Mouse (Mus musculus) limb, embryonic 14.5 days (tissue): ENCODE results near the gene Fth1. TPM values are rescaled to one million over a fixed set of nuclear protein-coding genes. Genes with fewer than 3 reads are reported as not detected.

Source experiments
- ATAC-seq: fragments of 200-750 bp; cut with Nextera tagmentation; 2 replicates; pipeline ENCODE4 v1.8.0; 2017; ENCODE audit warnings: low read depth, moderate number of reproducible peaks, moderate TSS enrichment; ENCODE audit not compliant: low FRiP score
- DNase-seq: peaks from one replicate; pipeline ENCODE4 v3.0.0-alpha.2; 2015; ENCODE audit warnings: low spot score
- H3K27ac ChIP-seq: fragments of 300-500 bp; sonication (generic); replicated peaks from 2 replicates; pipeline ENCODE4 v1.5.1; 2014; ENCODE audit warnings: low read depth, mild to moderate bottlenecking, low read length, moderate library complexity, mixed read lengths
- H3K27me3 ChIP-seq: fragments of 300-500 bp; sonication (generic); 2 replicates; pipeline ENCODE4 v1.6.1; 2014; ENCODE audit warnings: low read length, mixed read lengths; ENCODE audit not compliant: control insufficient read depth, insufficient read depth
- H3K36me3 ChIP-seq: fragments of 300-500 bp; sonication (generic); 2 replicates; pipeline ENCODE4 v1.6.1; 2014; ENCODE audit warnings: mild to moderate bottlenecking, low read length, moderate library complexity, mixed read lengths; ENCODE audit not compliant: control insufficient read depth, insufficient read depth
- H3K4me1 ChIP-seq: fragments of 300-500 bp; sonication (generic); 2 replicates; pipeline ENCODE4 v1.6.1; 2014; ENCODE audit warnings: antibody characterized with exemption, low read length, mixed read lengths; ENCODE audit not compliant: control insufficient read depth, insufficient read depth
- H3K4me2 ChIP-seq: fragments of 300-500 bp; sonication (generic); replicated peaks from 2 replicates; pipeline ENCODE4 v1.6.1; 2014; ENCODE audit warnings: low read depth, mild to moderate bottlenecking, low read length, moderate library complexity; ENCODE audit not compliant: severe bottlenecking
- H3K4me3 ChIP-seq: fragments of 300-500 bp; sonication (generic); replicated peaks from 2 replicates; pipeline ENCODE4 v1.5.1; 2014; ENCODE audit warnings: low read length
- H3K9ac ChIP-seq: fragments of 300-500 bp; sonication (generic); 2 replicates; pipeline ENCODE4 v1.6.1; 2014; ENCODE audit warnings: mild to moderate bottlenecking, low read depth, low read length, moderate library complexity; ENCODE audit not compliant: severe bottlenecking
- H3K9me3 ChIP-seq: fragments of 300-500 bp; sonication (generic); 2 replicates; pipeline ENCODE4 v1.6.1; 2016; ENCODE audit warnings: low read length; ENCODE audit not compliant: control insufficient read depth
- POLR2A ChIP-seq: fragments of 200-500 bp; IDR thresholded peaks from 2 replicates; pipeline ENCODE4 v1.8.0; 2012; ENCODE audit warnings: inconsistent platforms, mild to moderate bottlenecking, moderate library complexity, borderline replicate concordance; ENCODE audit not compliant: insufficient read depth, insufficient read length; ENCODE audit errors: extremely low read depth
- WGBS: fragments of 180-500 bp; shearing (Covaris S2); extraction: QIAGEN DNeasy Blood & Tissue Kit; methylation state at CpG from one replicate; pipeline ENCODE4 v1.1.7; 2014; 5-methylcytosine and 5-hydroxymethylcytosine counted together
- polyA plus RNA-seq, 2 experiments: library from polyadenylated mRNA; depleted of rRNA in 1 of 2; stranded (reverse) in 1 of 2; unstranded in 1 of 2; fragments of >200 nt; fragmentation: Nextera tagmentation in 1 of 2; extraction: Ambion mirVana in 1 of 2; gene quantifications; 2 replicates each; pipeline versions ENCODE4 v1.2.1 to v1.2.3; 2012 to 2014

The Fth1 gene
- polyA plus RNA-seq, 2 experiments, result 670 to 1,580 TPM

- H3K4me1 ChIP-seq, result no peaks in the 10 kb centered on the region; the same call in 1 of the 2 replicates
- no peaks in the 10 kb centered on the region for H3K9me3 ChIP-seq
- ATAC-seq (no peak), DNase-seq (no peak)
- no peak overlapping the region for H3K27ac ChIP-seq
- no peak overlapping the region for H3K4me2 ChIP-seq
- no peak overlapping the region for H3K9ac ChIP-seq
- 78% methylated on average over 6 of the region's 6 CpGs for WGBS
- H3K27me3 ChIP-seq, result no peaks in the 10 kb centered on the region
- H3K4me3 ChIP-seq, result no peak overlapping the region
- TF ChIP-seq POLR2A, result no peak
- no peaks in the 10 kb centered on the region for H3K36me3 ChIP-seq
These were observed 42.1 kb upstream of the Fth1 start for GRCm38 (mm10) chr19:9938156-9938823.

GRCm38 (mm10) chr19:9938824-9939303 is 41.5 kb upstream of the Fth1 start:
- Histone ChIP-seq H3K27ac (no peak overlapping the region), H3K4me3 (no peak overlapping the region), H3K27me3 (no peaks in the 10 kb centered on the region), H3K36me3 (no peaks in the 10 kb centered on the region), H3K9me3 (no peaks in the 10 kb centered on the region), H3K9ac (no peak overlapping the region), H3K4me2 (no peak overlapping the region), H3K4me1 (peaks cover 2% of the 10 kb centered on the region; the same call in 1 of the 2 replicates)
- ATAC-seq, result no peak
- no peak for TF ChIP-seq POLR2A
- 65% methylated on average over 13 of the region's 13 CpGs for WGBS
- DNase-seq, result no peak

GRCm38 (mm10) chr19:9939841-9940240 is 40.6 kb upstream of the Fth1 start:
- Histone ChIP-seq H3K4me2 (no peak overlapping the region), H3K4me3 (no peak overlapping the region), H3K27ac (no peak overlapping the region), H3K9ac (no peak overlapping the region), H3K4me1 (peaks cover 2% of the 10 kb centered on the region; the same call in 1 of the 2 replicates), H3K36me3 (no peaks in the 10 kb centered on the region), H3K9me3 (no peaks in the 10 kb centered on the region), H3K27me3 (no peaks in the 10 kb centered on the region)
- no peak for TF ChIP-seq POLR2A
- no peak for DNase-seq
- ATAC-seq, result no peak
- WGBS, result 58% methylated on average over 7 of the region's 7 CpGs

GRCm38 (mm10) chr19:9940903-9941302 is 39.5 kb upstream of the Fth1 start:
- no peak overlapping the region for H3K4me2 ChIP-seq
- no peaks in the 10 kb centered on the region for H3K27me3 ChIP-seq
- no peak for TF ChIP-seq POLR2A
- H3K4me3 ChIP-seq, result no peak overlapping the region
- DNase-seq (no peak), ATAC-seq (no peak)
- no peak overlapping the region for H3K9ac ChIP-seq
- no peak overlapping the region for H3K27ac ChIP-seq
- peaks cover 2% of the 10 kb centered on the region; the same call in 1 of the 2 replicates for H3K4me1 ChIP-seq
- H3K9me3 ChIP-seq, result no peaks in the 10 kb centered on the region
- H3K36me3 ChIP-seq, result no peaks in the 10 kb centered on the region
- 59% methylated on average over 4 of the region's 4 CpGs for WGBS

GRCm38 (mm10) chr19:9941809-9942208 is 38.6 kb upstream of the Fth1 start:
- H3K4me1 ChIP-seq, result peaks cover 2% of the 10 kb centered on the region; the same call in 1 of the 2 replicates
- no peaks in the 10 kb centered on the region for H3K27me3 ChIP-seq
- DNase-seq (no peak), ATAC-seq (no peak)
- 53% methylated on average over 1 of the region's 1 CpGs for WGBS
- no peak overlapping the region for H3K9ac ChIP-seq
- no peak overlapping the region for H3K27ac ChIP-seq
- no peaks in the 10 kb centered on the region for H3K9me3 ChIP-seq
- H3K4me2 ChIP-seq, result no peak overlapping the region
- TF ChIP-seq POLR2A, result no peak
- H3K36me3 ChIP-seq, result no peaks in the 10 kb centered on the region
- H3K4me3 ChIP-seq, result no peak overlapping the region
